Mouse (Mus musculus): ENCODE measurements around the gene H1foo. TPM values are rescaled to one million over a fixed set of nuclear protein-coding genes. Genes with fewer than 3 reads are reported as not detected.

Gene H1foo
- total and polyA plus RNA-seq, 2 experiments from 2014 or later, result not detected

GRCm38 (mm10) chr6:115926416-115926815, 18.3 kb upstream of the H1foo start:
- Histone ChIP-seq H3K36me3 (replicated peaks; ENCODE audit: control insufficient read depth, insufficient read depth, low read length) (no peaks in the 10 kb centered on the region), H3K9ac (replicated peaks; ENCODE audit: low read depth, low read length) (no peak overlapping the region), H3K4me1 (ENCODE audit: control insufficient read depth, insufficient read depth) (peaks cover 18% of the 10 kb centered on the region), H3K27me3 (ENCODE audit: control insufficient read depth, insufficient read depth, low read length) (no peaks in the 10 kb centered on the region), H3K4me2 (ENCODE audit: low read depth, low read length) (no peak overlapping the region), H3K4me3 (ENCODE audit: low read depth, low read length) (no peak overlapping the region), H3K9me3 (replicated peaks; ENCODE audit: control insufficient read depth, low read length) (no peaks in the 10 kb centered on the region), H3K27ac (ENCODE audit: low read depth) (no peak overlapping the region)
- ATAC-seq (ENCODE audit: insufficient read depth, low read depth) (no peak), DNase-seq (ENCODE audit: low spot score) (no peak)
- WGBS, result 89% methylated on average over 10 of the region's 10 CpGs
- TF ChIP-seq CTCF (IDR thresholded peaks at IDR 0.05; ENCODE audit: low read depth) (no peak), EP300 (IDR thresholded peaks at IDR 0.05; ENCODE audit: low read depth) (no peak)

DNA sequence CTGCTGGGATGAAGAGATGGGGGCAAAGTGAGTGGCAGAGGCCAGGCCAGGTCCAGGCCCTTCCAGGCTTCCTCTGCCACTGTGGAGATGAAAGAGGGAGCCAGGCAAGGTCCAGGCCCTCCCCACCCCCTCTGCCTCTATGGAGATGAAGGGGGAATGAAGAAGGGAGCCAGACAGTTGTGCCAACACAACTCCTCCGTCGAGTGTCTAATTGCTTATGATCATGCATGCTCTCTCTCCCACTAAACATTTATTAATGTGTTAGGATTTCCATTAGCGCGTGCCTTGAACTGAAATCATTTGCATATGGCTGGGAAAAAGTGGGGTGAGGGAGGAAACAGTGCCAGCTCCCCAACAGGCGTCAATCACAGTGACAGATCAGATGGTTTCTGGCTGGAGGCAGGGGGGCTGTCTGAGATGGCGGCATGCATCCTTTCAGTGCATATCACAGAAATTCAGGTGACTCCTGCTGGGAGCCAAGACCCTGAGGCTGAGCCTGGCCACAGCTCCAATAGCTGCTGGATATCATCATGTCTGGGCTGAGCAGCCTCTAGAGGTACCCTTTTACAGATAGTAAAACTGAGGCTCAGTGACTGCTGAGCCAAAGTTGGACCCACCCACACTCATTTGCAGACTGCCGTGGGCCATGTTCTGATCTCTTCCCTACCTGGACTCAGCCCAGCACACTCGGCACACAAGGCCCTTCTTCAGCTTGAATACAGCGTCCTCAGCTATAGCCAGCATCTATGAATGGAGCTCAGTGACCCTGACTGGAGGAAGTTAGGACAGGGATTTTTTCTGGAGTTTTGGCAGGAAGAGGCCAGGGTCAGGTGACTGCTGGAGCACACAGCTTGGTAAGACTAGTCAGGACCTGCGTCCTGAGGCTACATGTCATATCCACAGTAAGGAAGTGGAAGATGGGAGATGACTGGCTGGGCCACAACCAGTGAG, 17.2 kb upstream of the H1foo start:
- no peak for DNase-seq (ENCODE audit: low spot score)
- H3K4me2 ChIP-seq (ENCODE audit: low read depth, low read length), result no peak overlapping the region
- WGBS, result 75% methylated on average over 10 of the region's 10 CpGs
- H3K9me3 ChIP-seq (replicated peaks; ENCODE audit: control insufficient read depth, low read length), result no peaks in the 10 kb centered on the region
- H3K27me3 ChIP-seq (ENCODE audit: control insufficient read depth, insufficient read depth, low read length), result no peaks in the 10 kb centered on the region
- H3K9ac ChIP-seq (replicated peaks; ENCODE audit: low read depth, low read length), result no peak overlapping the region
- no peak for ATAC-seq (ENCODE audit: insufficient read depth, low read depth)
- H3K4me3 ChIP-seq (ENCODE audit: low read depth, low read length), result no peak overlapping the region
- no peak overlapping the region for H3K27ac ChIP-seq (ENCODE audit: low read depth)
- TF ChIP-seq CTCF (IDR thresholded peaks at IDR 0.05; ENCODE audit: low read depth) (no peak), EP300 (IDR thresholded peaks at IDR 0.05; ENCODE audit: low read depth) (no peak)
- H3K36me3 ChIP-seq (replicated peaks; ENCODE audit: control insufficient read depth, insufficient read depth, low read length), result no peaks in the 10 kb centered on the region
- peaks cover 18% of the 10 kb centered on the region for H3K4me1 ChIP-seq (ENCODE audit: control insufficient read depth, insufficient read depth)

DNA sequence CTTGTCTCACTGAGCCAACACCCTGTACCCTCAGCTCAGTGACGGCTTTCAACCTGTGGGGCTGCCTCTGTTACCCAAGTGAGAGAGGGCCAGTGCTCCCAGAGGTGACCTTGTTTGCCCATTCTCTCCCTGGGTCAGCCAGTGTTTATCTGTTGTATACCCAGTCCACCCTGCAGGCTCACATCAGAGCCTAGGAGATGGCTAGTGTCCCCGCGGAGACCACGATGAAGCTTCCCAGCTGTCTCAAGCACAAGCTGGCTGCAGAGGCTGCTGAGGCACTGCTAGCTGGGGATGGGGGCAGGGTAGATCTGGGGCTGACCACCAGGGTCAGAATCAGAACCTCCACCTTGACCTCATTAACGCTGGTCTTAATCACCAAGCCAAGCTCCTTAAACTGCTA, 14.7 kb upstream of the H1foo start:
- Histone ChIP-seq H3K27ac (ENCODE audit: low read depth) (no peak overlapping the region), H3K4me2 (ENCODE audit: low read depth, low read length) (no peak overlapping the region), H3K4me1 (ENCODE audit: control insufficient read depth, insufficient read depth) (peaks cover 8% of the 10 kb centered on the region; the same call in 1 of the 2 replicates), H3K36me3 (replicated peaks; ENCODE audit: control insufficient read depth, insufficient read depth, low read length) (no peaks in the 10 kb centered on the region), H3K4me3 (ENCODE audit: low read depth, low read length) (no peak overlapping the region), H3K9me3 (replicated peaks; ENCODE audit: control insufficient read depth, low read length) (no peaks in the 10 kb centered on the region), H3K27me3 (ENCODE audit: control insufficient read depth, insufficient read depth, low read length) (no peaks in the 10 kb centered on the region), H3K9ac (replicated peaks; ENCODE audit: low read depth, low read length) (no peak overlapping the region)
- TF ChIP-seq EP300 (IDR thresholded peaks at IDR 0.05; ENCODE audit: low read depth) (no peak), CTCF (IDR thresholded peaks at IDR 0.05; ENCODE audit: low read depth) (no peak)
- ATAC-seq (ENCODE audit: insufficient read depth, low read depth), result peak; percentile 14; the same call in 1 of the 2 replicates
- DNase-seq (ENCODE audit: low spot score), result no peak
- 39% methylated on average over 5 of the region's 5 CpGs for WGBS

- DNase-seq (ENCODE audit: low spot score), result no peak
- ATAC-seq (ENCODE audit: insufficient read depth, low read depth), result no peak
- Histone ChIP-seq H3K27ac (ENCODE audit: low read depth) (no peak within 1 kb of the TSS), H3K36me3 (replicated peaks; ENCODE audit: control insufficient read depth, insufficient read depth, low read length) (no peaks in the 10 kb centered on the region), H3K4me2 (ENCODE audit: low read depth, low read length) (no peak within 1 kb of the TSS), H3K4me3 (ENCODE audit: low read depth, low read length) (no peak within 1 kb of the TSS), H3K9ac (replicated peaks; ENCODE audit: low read depth, low read length) (no peak within 1 kb of the TSS), H3K9me3 (replicated peaks; ENCODE audit: control insufficient read depth, low read length) (no peaks in the 10 kb centered on the region), H3K27me3 (ENCODE audit: control insufficient read depth, insufficient read depth, low read length) (no peaks in the 10 kb centered on the region), H3K4me1 (ENCODE audit: control insufficient read depth, insufficient read depth) (peaks cover 8% of the 10 kb centered on the region; the same call in 1 of the 2 replicates)
- TF ChIP-seq CTCF (IDR thresholded peaks at IDR 0.05; ENCODE audit: low read depth) (no peak), EP300 (IDR thresholded peaks at IDR 0.05; ENCODE audit: low read depth) (no peak)
- WGBS, result 86% methylated on average over 14 of the region's 14 CpGs
Observed at GRCm38 (mm10) chr6:115931639-115932038, 13.1 kb upstream of the H1foo start, which contains the start of gene Rho. Gene Rho, plus strand, starts transcription at chr6:115931748.

- DNase-seq (ENCODE audit: low spot score) (no peak), ATAC-seq (ENCODE audit: insufficient read depth, low read depth) (no peak)
- Histone ChIP-seq H3K27me3 (ENCODE audit: control insufficient read depth, insufficient read depth, low read length) (no peaks in the 10 kb centered on the region), H3K4me1 (ENCODE audit: control insufficient read depth, insufficient read depth) (peaks cover 8% of the 10 kb centered on the region; the same call in 1 of the 2 replicates), H3K27ac (ENCODE audit: low read depth) (no peak overlapping the region), H3K9me3 (replicated peaks; ENCODE audit: control insufficient read depth, low read length) (no peaks in the 10 kb centered on the region), H3K4me2 (ENCODE audit: low read depth, low read length) (no peak overlapping the region), H3K9ac (replicated peaks; ENCODE audit: low read depth, low read length) (no peak overlapping the region), H3K36me3 (replicated peaks; ENCODE audit: control insufficient read depth, insufficient read depth, low read length) (no peaks in the 10 kb centered on the region), H3K4me3 (ENCODE audit: low read depth, low read length) (no peak overlapping the region)
- TF ChIP-seq CTCF (IDR thresholded peaks at IDR 0.05; ENCODE audit: low read depth) (no peak), EP300 (IDR thresholded peaks at IDR 0.05; ENCODE audit: low read depth) (no peak)
- 84% methylated on average over 3 of the region's 3 CpGs for WGBS
Observed at GRCm38 (mm10) chr6:115932391-115932790, 12.3 kb upstream of the H1foo start.

Measured in heart, postnatal 0 days (tissue).